Mouse (Mus musculus) ES-CJ7 (cell line): ENCODE measurements around the gene Mbd5.
"Not testable (repeated sequence)": the region's sequence is repeated elsewhere in the genome, so short reads cannot be mapped to it uniquely, and the experiment has no call there.

Experiments
- DNase-seq: peaks from one replicate; pipeline ENCODE4 v3.0.0; 2011; ENCODE audit warnings: low read depth, low spot score

The Mbd5 gene

DNA sequence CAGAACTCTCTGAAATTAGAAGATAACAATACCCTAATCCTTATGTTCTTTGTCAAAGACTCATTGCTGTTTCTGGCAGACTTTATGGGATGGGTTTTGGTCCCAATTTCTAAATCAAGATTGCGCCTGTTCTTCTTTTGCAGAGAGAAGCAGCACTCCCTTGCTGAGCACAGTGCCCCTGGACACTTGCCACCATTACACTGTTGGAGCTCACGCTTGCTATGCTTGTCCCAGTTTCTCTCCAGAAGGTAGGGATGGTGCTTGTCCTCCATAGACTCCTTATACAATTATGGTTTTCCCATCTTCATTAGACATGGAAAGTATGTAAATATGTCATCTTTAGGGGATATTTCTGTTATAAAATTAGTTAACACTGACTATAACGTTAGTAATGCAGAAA lies 220.5 kb downstream of the Mbd5 start:
- DNase-seq: no peak

GRCm38 (mm10) chr2:49177015-49177414 lies 227.7 kb downstream of the Mbd5 start:
- DNase-seq: no peak

DNA sequence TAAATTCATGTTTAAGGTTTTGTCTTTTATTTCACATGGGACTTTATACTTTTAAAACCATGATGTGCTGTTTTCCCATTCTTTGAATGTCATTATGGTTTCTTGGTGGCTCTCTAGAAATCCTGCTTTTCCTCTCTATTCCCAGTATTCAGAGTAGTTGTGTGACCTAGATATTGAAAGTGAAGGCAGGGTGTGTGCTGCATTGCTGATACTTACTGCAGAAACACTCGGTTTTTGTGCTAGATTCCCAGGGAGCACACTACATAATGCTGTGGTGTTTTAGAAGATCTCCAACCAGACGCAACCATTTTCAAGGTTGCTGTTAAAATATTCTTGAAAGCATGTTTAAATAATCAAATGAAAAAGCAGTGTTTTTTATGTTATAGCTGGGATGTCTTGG lies 241.7 kb downstream of the Mbd5 start:
- no peak for DNase-seq

DNA sequence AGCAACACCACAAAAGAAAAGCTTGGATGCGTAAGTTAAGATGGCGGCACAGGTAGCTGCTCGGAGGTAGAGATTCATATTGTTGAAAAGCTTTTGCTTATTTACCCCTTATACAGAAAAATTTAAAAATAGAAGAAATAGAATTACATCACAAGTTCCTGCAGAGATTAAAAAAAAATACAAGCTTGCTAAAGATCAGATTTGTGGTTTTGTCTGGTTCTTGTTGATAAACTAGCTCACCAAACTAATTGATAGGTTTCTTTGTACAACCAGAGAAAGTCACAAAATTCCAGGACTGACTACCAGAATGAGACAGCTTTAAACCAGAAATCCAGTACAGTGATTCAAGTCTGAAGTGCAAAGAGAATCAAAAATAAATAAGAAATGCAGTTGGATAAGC lies 242.4 kb downstream of the Mbd5 start:
- DNase-seq: no peak

DNA sequence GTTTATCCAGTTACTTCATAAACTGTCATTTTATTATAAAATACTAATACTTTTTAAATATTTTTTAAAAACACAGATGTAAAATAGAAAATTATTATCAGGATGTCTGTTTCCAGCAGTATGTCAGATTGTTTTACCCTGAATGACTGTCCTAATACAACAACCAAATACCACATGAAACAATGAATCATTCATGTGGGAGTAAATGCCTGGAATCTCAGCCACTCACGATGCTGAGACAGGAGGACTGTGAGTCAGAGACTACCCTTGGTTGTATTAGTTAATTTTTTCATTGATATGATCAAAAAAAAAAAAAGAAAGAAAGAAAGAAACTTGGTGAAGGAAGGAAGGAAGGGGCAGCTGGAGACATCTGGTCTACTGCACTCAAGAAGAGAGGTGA lies 254.8 kb downstream of the Mbd5 start:
- DNase-seq: no peak

- not testable (repeated sequence) for DNase-seq
Observed at GRCm38 (mm10) chr2:49205692-49206091, 256.4 kb downstream of the Mbd5 start.

DNA sequence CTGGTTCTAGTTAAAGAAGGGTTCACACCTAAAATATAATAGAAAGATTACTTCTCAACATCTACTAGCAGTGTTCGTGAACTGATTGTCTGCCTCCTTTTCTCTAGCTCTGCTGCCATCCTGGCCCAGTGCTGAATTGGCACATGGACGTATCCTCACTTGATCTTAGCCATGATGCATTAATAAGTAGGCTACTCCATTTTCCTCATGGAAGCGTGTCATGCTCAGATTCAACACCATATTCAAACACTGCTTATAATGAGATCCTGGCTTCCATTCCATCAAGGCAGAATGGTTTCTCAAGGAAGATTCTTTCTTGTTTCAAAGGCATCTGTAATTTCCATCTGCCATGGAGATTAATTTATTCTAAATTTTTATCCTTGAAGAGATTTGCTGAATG lies 260.0 kb downstream of the Mbd5 start:
- DNase-seq: no peak

DNA sequence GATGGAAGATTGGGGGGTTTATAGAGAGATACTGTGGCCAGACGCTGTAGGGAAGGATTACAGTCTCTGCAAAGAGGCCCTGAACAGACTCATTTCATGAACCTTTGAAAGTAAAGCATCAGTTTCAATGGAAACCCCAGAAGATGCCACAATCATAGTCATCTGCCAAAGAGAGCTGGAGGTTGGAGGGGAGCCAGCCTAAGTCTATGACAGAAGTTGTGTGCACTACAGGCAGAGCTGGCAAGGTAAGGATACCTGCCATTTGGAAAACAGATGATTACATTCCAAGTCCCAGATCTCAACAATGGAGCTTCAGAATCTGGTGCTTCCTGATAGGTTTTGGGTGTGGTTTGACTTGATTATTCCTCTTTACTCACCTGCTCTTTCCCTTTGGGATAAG lies 261.1 kb downstream of the Mbd5 start:
- no peak for DNase-seq

GRCm38 (mm10) chr2:49229725-49230124 lies 280.4 kb downstream of the Mbd5 start:
- no peak for DNase-seq

DNA sequence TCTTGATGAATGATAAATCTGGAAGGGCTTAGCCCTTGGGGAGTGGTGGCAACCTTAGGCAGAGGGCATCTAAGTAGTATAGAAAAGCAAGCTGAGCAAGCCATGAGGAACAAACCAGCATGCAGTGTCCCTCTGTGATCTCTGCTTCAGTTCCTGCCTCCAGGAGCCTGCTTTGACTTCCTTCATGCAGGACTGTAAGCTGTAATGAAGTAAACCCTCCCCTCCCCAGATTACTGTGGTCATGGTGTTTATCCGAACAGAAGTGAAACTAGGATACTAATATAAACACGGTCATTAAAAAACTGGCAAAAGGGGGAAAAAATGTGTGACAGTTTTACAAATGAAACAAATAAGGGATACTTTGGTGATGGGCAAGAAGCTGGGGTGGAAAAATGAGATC lies 284.8 kb downstream of the Mbd5 start:
- no peak for DNase-seq

DNA sequence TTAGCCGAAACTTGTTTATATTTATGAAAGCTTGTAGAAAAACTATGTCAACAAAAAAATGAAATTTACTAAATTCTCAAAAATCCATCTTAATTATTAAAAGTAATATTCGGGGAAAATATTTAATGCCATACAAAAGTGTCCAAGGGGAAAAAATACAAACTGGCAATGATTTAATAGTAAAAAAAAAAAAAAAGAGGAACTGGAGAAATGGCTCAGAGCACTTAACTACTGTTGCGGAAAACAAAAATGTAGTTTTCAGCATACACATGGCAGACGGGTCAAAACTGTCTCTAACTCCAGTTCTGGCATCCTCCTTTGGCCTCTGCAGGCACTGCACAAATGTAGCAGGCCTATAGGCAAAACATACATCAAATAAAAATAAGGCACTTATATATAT lies 292.4 kb downstream of the Mbd5 start:
- no peak for DNase-seq

DNA sequence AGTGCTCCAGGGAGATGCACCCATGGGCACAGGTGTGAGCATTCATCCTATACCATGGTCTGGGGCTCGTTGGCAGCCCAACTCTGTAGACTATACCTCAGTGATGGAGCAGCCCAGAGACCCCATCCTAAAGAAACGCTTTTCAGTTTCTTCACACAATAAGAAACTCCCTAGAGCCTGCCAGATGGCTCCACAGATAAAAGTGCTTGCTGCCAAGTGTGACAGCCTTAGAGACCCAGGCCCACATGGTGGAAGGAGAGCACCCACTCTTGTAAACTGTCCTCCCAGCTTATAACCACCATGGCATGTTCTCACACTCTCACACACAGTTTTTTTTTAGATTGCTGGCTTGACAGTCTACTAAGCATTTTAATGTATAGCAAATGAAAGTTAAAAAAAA lies 314.8 kb downstream of the Mbd5 start:
- no peak for DNase-seq

GRCm38 (mm10) chr2:49272295-49272967 lies 323.1 kb downstream of the Mbd5 start:
- DNase-seq: peak; percentile 11

GRCm38 (mm10) chr2:49276017-49276722 lies 326.9 kb downstream of the Mbd5 start:
- no peak for DNase-seq

GRCm38 (mm10) chr2:49280496-49280895 lies 331.2 kb downstream of the Mbd5 start:
- DNase-seq: no peak

GRCm38 (mm10) chr2:49283583-49283982 lies 334.3 kb downstream of the Mbd5 start:
- DNase-seq: no peak

- DNase-seq: no peak
Observed at GRCm38 (mm10) chr2:49286965-49287364, 337.7 kb downstream of the Mbd5 start.

DNA sequence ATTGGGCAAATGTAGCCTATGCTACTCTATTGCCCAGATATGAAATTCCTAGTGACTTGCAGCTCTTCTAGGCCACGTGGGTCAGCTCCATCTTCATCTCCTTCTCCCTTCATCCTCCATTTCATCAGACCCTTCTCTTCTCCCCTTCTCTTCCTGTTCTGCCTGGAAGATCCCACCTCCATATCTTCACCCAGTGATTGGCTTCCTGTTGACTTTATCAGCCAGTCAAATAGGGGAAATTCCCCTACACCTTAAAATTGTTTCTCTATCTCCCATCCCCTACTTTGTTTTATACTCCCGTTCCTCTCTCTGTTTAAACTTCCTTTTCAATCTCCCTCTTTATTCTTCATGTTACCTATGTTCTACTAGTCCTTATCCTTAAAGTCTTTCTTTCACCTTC lies 342.4 kb downstream of the Mbd5 start:
- DNase-seq: no peak

DNA sequence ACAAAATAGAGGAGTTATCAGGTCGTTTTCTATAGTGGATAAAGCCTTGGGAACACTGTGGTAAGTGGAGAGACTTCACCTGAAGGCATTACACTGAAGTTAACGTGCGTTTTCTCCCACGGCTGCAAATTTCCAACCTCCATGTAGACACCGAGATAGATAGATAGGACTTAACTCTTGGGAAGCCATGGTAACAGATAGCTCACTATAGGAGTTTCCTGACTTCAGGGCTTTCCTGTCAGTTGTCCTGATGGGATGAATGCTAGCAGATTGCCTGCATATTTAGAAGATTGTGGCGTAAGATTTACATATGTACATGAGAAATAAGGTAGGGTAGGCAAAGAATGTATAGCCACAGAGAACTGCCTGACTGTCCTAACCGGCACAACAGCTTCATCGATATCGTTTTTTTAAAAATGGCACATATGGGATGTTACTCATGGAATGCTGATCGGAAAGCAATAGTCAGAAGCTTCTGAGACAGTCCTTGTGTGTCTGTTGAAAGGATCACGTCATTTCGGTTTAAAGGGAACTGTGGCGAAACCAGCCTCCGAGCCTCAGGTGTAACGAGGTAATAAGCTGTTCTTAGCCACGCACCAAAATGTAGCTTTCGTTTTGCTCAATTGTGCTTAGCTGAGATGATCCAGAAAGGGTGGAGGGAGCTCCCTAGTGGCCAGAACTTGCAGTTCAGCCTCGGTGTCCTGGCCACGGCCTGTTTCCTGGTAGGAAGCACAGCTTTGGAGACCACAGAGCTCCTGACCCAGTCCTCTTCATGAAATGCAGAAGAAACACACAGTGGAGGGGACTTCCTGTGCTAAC lies 363.5 kb downstream of the Mbd5 start:
- peak; percentile 75 for DNase-seq

- no peak for DNase-seq
Observed at GRCm38 (mm10) chr2:49333594-49333993, 384.3 kb downstream of the Mbd5 start.

- DNase-seq: no peak
Observed at GRCm38 (mm10) chr2:49335267-49335666, 386.0 kb downstream of the Mbd5 start.

DNA sequence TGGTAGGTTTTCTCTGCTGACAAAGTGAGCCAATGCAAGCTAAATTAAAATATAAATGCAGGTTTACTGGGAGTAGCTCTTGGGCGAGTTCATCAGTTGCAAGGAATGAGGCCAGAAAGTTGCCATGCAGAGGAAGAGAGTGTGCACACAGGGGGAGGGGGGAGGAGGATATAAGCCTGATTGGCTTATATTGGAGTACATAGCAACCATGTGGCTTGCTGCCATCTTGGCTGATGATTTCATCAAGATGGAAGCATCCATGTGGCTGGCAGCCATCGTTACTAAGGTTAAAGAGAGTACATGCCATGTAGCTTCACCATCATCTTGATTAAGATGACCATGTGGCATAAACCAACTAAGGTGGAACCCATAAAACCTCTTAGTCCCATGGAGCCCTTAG lies 395.0 kb downstream of the Mbd5 start:
- no peak for DNase-seq

DNA sequence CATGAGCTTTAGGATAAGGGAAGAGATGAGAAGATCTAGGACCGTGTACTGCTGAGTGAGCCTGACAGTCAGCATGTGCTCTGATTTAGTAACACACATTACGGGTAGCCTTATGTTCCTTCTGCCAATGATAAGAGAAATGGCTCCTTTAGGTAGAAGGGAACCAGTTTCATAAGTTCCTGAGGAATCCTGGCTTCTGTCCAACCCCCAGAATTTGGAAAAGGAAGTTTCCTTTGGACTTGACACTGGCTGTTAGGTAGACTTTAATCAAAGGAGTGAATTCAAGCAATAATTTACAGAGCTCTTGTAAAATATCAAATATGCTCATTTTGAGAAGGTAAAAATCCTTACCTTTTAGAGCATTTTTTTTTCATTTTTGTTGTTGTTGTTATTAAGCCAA lies 396.5 kb downstream of the Mbd5 start:
- DNase-seq: no peak
